Mouse (Mus musculus) thymus, postnatal 10 days (tissue): Measurements from ENCODE around the gene March7.

ENCODE experiments used
- DNase-seq, 2 experiments: peaks; one replicate each; pipeline ENCODE4 v3.0.0; 2021; ENCODE audit warnings: low spot score in 2 of 2

The March7 gene

DNA sequence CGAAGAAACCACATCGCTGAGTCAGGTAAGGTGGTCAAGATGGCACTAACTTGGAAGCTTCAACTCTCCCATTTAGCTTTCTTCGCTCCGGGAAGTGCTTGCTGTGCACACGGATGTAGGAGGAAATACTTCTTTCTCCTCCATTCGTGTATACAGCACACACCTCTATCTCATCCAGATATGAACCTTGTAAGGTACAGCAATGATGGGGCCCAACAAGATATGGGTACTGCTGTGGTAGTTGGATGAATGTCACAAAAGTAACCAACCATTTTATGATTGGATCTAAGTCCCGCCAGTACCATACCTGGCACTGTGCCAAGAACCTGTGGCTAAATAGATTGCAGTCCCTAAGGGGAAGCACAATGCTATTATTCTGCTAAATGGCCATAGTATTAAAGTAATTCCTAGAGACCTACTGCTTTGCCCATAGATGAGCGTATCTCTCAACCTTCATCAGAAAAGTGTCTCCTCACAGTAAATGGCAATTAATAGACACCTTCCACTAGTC is 75.5 kb downstream of the March7 start:
- no peak for DNase-seq

DNA sequence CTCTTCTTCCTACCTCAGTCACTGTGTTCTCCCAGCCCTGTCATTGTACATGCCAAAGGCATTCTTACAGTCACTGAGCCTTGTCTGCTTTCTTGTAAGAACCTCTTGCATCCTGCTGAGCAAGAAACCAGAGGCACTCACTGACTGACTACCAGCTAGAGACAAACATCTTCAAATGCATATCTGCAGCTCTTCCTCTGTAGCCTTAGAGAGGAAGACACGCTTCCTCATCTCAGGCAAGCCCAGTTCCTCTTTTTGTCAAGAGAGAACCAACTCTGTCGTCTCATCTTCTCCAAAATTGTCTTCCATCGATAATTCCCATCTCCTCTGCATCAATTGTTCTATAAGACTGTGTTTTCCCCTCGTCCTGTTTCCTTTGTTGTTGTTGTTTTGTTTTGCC is 78.9 kb downstream of the March7 start:
- DNase-seq: no peak

DNA sequence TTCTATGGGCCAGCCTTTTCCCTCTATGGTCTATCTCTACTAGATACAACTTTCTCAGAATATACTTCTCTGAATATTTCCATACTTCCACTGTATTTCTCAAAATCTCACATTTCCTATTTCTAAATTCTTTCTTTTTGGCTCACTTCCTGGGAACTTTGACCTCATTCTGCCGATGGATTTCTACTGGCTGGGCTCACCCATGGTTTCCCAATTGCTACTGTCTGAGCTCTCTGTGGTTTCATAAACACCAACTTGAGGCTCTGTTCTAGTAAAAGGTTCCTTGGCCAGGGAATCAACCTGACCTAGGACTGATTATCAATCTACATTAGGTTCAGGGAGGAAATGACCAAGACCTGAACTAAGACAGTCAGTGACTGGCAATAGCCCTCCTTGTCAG is 79.8 kb downstream of the March7 start:
- no peak for DNase-seq

DNA sequence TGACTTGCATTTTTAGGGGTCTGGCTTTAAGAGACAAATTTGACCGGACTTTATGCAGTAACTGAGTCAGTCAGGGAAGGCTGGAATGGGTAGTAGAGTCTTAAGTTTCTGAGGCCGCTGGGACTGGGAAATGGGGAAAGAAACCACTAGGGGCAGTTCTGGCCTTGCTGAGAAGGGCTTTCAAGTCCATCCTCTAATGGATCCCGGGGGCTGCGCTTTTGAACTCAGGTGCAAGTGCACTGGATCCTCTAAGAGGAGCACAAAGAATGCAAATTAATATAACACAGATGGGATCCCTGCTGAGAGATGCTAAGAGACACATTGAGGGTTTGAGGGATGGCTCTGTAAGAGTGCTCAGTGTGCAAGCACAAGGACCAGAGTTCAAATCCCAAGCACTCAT is 81.7 kb downstream of the March7 start:
- no peak for DNase-seq

DNA sequence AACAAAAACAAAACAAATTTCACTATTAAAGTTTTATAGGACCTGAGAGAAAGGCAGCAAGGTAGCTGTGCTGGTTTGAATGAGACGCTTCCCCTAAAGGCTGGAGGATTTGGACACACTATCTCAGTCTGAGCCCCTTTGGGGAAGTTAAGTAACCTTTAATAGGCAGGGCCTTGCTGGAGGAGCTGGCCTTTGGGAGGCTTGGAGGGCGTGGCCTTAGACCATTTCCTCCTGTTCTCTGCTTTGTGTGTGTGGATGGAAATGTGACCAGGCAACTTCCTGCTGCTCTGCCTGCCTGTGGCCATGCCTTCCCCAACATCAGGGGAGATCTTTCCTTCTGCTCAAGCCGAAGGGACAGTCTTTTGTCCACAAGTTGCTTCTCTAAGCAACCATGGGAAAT is 88.6 kb downstream of the March7 start:
- no peak for DNase-seq

DNA sequence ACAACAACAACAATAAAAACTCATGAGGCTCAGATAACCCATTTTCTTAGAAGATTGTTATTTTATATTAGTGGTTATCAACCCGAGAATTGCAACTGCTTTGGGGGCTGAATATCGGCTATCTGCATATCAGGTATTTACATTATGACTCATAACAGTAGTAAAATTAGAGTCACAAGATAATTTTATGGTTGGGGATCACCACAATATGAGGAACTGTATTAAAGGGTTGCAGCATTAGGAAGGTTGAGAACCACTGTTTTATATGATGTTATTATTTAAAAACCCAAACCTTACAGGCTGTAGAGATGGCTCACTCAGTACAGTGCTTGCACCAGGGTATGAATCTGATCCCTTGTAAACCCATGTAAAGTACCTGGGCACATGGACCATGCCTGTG is 89.6 kb downstream of the March7 start:
- no peak for DNase-seq
